Mouse (Mus musculus): ENCODE measurements around the gene Usp29. TPM values are rescaled to one million over a fixed set of nuclear protein-coding genes. Genes with fewer than 3 reads are reported as not detected.
"Not testable (repeated sequence)": the region's sequence is repeated elsewhere in the genome, so short reads cannot be mapped to it uniquely, and the experiment has no call there.

The Usp29 gene
- polyA plus RNA-seq, 1 experiment from 2014 or later, result 16.2 TPM

GRCm38 (mm10) chr7:6883376-6884147 is 153.2 kb downstream of the Usp29 start:
- H3K4me3 ChIP-seq, result no peak overlapping the region
- no peaks in the 10 kb centered on the region for H3K36me3 ChIP-seq
- WGBS, result 81% methylated on average over 8 of the region's 8 CpGs
- no peaks in the 10 kb centered on the region for H3K4me1 ChIP-seq
- H3K9me3 ChIP-seq, result no peaks in the 10 kb centered on the region
- ATAC-seq (ENCODE audit: insufficient number of reproducible peaks, insufficient read depth, low FRiP score, low TSS enrichment), result no peak
- no peaks in the 10 kb centered on the region for H3K27me3 ChIP-seq
- no peak overlapping the region for H3K27ac ChIP-seq
- H3K9ac ChIP-seq, result no peak overlapping the region
- H3K4me2 ChIP-seq (replicated peaks), result no peak overlapping the region

DNA sequence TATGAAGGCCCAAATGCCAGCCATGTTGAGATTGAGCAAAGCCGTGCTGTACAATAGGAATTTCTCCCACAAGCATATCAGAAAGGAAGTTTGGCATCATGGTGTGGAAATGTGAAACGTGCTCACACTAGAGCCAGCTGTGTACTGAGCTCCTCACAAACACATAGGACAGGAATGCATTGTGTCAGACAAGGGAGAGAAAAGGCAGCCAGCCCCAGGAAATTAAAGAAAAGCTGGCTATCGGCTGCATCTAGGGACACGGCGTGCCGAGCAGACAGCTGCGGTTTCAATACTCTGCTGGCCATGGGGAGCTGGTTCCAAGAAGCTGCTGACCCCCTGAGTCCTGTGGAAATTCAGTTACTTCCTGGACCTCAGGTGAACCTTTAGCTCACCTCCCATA is 155.0 kb downstream of the Usp29 start:
- Histone ChIP-seq H3K9me3 (no peaks in the 10 kb centered on the region), H3K27ac (0 out of 2 replicates have a peak overlapping the region, but pooled peaks have one; percentile 30)

GRCm38 (mm10) chr7:6886896-6887295 is 156.5 kb downstream of the Usp29 start:
- no peaks in the 10 kb centered on the region for H3K4me1 ChIP-seq
- no peak for ATAC-seq (ENCODE audit: insufficient number of reproducible peaks, insufficient read depth, low FRiP score, low TSS enrichment)
- no peaks in the 10 kb centered on the region for H3K36me3 ChIP-seq
- no peaks in the 10 kb centered on the region for H3K9me3 ChIP-seq
- H3K4me3 ChIP-seq, result no peak overlapping the region
- no peak overlapping the region for H3K4me2 ChIP-seq (replicated peaks)
- H3K27me3 ChIP-seq, result no peaks in the 10 kb centered on the region
- 98% methylated on average over 1 of the region's 1 CpGs for WGBS
- no peak overlapping the region for H3K9ac ChIP-seq
- no peak overlapping the region for H3K27ac ChIP-seq

More for the DNA sequence above, 155.0 kb downstream of the Usp29 start:
- Histone ChIP-seq H3K9ac (no peak overlapping the region), H3K36me3 (no peaks in the 10 kb centered on the region), H3K4me3 (no peak overlapping the region), H3K27me3 (no peaks in the 10 kb centered on the region), H3K4me1 (no peaks in the 10 kb centered on the region), H3K4me2 (replicated peaks) (no peak overlapping the region)
- WGBS, result 73% methylated on average over 7 of the region's 7 CpGs
- ATAC-seq (ENCODE audit: insufficient number of reproducible peaks, insufficient read depth, low FRiP score, low TSS enrichment), result no peak

DNA sequence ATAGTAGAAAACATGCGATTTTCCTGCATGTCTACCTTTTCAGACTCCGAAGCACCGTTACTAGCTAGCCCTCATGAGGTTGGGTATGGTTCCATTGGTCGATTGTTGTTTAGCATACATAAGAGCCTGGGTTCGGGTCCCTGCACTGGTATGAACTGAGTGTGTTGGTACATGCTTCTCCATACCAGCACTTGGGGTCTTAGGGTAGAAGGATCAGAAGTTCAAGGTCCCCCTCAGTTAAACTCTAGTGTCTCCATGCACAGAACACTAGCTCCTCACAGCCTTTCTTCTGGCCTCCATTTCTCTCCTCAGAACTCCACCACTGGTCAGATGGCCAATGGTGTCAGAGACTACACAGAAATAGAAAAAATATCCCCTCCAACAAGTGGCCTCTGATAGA is 159.5 kb downstream of the Usp29 start:
- Histone ChIP-seq H3K4me1 (no peaks in the 10 kb centered on the region), H3K27ac (no peak overlapping the region), H3K4me3 (no peak overlapping the region), H3K9ac (no peak overlapping the region), H3K27me3 (no peaks in the 10 kb centered on the region), H3K9me3 (no peaks in the 10 kb centered on the region), H3K36me3 (no peaks in the 10 kb centered on the region), H3K4me2 (replicated peaks) (no peak overlapping the region)
- ATAC-seq (ENCODE audit: insufficient number of reproducible peaks, insufficient read depth, low FRiP score, low TSS enrichment), result no peak
- WGBS, result 92% methylated on average over 5 of the region's 5 CpGs

DNA sequence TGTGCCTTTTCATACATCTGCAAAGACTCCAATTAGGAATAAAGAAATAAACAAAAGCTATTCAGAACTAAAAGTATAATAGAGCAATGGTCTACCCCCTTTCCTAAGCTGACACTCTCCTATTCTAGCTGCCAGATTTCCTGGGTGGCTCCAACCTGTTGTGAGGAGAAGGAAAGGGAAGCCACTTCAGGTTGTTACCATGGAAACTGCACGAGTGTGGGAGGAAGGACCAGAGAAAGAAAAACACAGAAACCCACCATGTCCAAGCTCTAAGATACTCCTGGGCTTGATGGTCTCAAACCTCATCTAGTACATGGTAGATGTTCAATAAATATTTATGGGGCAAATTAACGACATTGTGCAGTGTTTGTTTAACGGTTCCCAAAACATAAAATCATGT is 160.8 kb downstream of the Usp29 start:
- H3K4me2 ChIP-seq (replicated peaks), result no peak overlapping the region
- no peaks in the 10 kb centered on the region for H3K36me3 ChIP-seq
- no peak overlapping the region for H3K27ac ChIP-seq
- ATAC-seq (ENCODE audit: insufficient number of reproducible peaks, insufficient read depth, low FRiP score, low TSS enrichment), result no peak
- no peak overlapping the region for H3K9ac ChIP-seq
- 55% methylated on average over 3 of the region's 3 CpGs for WGBS
- H3K27me3 ChIP-seq, result no peaks in the 10 kb centered on the region
- H3K9me3 ChIP-seq, result no peaks in the 10 kb centered on the region
- H3K4me1 ChIP-seq, result no peaks in the 10 kb centered on the region
- H3K4me3 ChIP-seq, result no peak overlapping the region

DNA sequence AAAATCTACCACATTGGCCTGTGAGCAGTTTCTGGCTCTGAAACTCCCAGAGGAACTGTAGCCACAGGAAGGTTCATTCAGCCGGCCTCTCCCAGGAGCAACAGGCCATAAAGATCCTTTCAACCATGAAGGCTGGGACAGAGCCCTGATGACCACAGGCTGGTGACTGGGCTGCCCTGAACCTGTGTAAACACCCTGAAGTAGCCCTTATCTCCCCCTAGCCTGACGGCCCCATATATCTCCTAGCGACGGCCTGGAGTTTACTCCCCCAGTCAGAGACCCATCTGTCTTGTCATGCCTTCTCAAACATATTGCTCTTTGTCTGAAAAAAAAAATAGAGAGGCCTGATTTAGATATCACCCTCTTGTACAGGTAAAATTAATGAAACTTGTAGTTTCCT is 166.6 kb downstream of the Usp29 start:
- 48% methylated on average over 4 of the region's 4 CpGs for WGBS
- not testable (repeated sequence) for H3K4me3 ChIP-seq; H3K4me2 ChIP-seq (replicated peaks); H3K27me3 ChIP-seq; H3K4me1 ChIP-seq; ATAC-seq (ENCODE audit: insufficient number of reproducible peaks, insufficient read depth, low FRiP score, low TSS enrichment); H3K36me3 ChIP-seq; H3K27ac ChIP-seq; H3K9ac ChIP-seq; H3K9me3 ChIP-seq

- Histone ChIP-seq H3K9me3 (no peaks in the 10 kb centered on the region), H3K4me1 (no peaks in the 10 kb centered on the region; the same call in 1 of the 2 replicates), H3K4me2 (replicated peaks) (no peak overlapping the region), H3K27ac (no peak overlapping the region), H3K4me3 (no peak overlapping the region), H3K9ac (no peak overlapping the region), H3K27me3 (no peaks in the 10 kb centered on the region), H3K36me3 (no peaks in the 10 kb centered on the region)
- ATAC-seq (ENCODE audit: insufficient number of reproducible peaks, insufficient read depth, low FRiP score, low TSS enrichment), result no peak
- WGBS, result 95% methylated on average over 7 of the region's 7 CpGs
Observed at GRCm38 (mm10) chr7:6900672-6901071, 170.3 kb downstream of the Usp29 start.

- Histone ChIP-seq H3K36me3 (no peaks in the 10 kb centered on the region), H3K4me3 (no peak overlapping the region), H3K27me3 (no peaks in the 10 kb centered on the region), H3K9ac (no peak overlapping the region), H3K4me2 (replicated peaks) (no peak overlapping the region), H3K27ac (peak overlapping the region; percentile 86), H3K4me1 (no peaks in the 10 kb centered on the region; the same call in 1 of the 2 replicates), H3K9me3 (no peaks in the 10 kb centered on the region)
- 28% methylated on average over 8 of the region's 8 CpGs for WGBS
- peak; percentile 73; the same call in 1 of the 2 replicates for ATAC-seq (ENCODE audit: insufficient number of reproducible peaks, insufficient read depth, low FRiP score, low TSS enrichment)
Observed at GRCm38 (mm10) chr7:6903489-6903888, 173.1 kb downstream of the Usp29 start.

DNA sequence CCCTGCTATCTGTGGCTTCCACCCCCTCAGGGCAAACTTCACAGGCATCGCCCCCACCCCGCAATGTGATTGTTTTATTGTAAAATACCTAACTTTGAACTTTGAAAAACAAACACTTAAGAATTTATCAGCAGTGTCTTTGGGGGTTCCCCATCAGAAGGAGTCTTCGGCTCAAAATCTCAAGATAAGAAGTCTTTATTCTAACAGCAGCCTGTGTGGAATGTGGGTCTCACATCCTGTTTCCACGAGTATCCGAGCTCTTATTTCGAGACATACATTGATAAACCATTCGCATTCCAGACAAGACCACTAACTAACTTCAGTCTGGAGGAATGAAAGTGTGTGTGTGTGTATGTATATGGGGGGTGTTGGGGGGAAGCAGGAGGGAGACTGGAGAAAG is 180.1 kb downstream of the Usp29 start:
- Histone ChIP-seq H3K36me3 (no peaks in the 10 kb centered on the region), H3K9me3 (no peaks in the 10 kb centered on the region), H3K4me3 (no peak overlapping the region), H3K27ac (peak overlapping the region; percentile 76), H3K9ac (no peak overlapping the region), H3K27me3 (no peaks in the 10 kb centered on the region), H3K4me2 (replicated peaks) (no peak overlapping the region), H3K4me1 (peaks cover 42% of the 10 kb centered on the region)
- 22% methylated on average over 7 of the region's 7 CpGs for WGBS
- no peak for ATAC-seq (ENCODE audit: insufficient number of reproducible peaks, insufficient read depth, low FRiP score, low TSS enrichment)

DNA sequence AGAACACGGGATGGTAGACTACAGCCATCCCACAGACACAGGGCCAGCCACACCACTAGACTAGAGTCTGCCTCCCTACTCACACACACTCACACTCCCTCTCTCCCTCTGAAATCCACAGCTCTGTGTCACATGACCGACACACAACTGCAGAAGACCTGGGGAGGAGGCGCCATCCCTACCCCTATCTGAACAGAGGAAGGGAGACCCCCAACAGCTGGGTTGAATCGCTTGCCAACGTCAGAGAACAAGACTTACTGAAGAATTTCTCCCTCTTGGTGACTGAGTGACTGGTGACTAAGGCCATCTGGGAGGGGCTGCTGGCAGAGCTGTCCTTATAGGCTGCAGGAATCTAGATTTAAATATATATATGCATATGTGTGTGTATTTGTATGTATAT is 181.4 kb downstream of the Usp29 start:
- H3K27ac ChIP-seq, result peak overlapping the region; percentile 76
- 66% methylated on average over 5 of the region's 5 CpGs for WGBS
- no peak for ATAC-seq (ENCODE audit: insufficient number of reproducible peaks, insufficient read depth, low FRiP score, low TSS enrichment)

DNA sequence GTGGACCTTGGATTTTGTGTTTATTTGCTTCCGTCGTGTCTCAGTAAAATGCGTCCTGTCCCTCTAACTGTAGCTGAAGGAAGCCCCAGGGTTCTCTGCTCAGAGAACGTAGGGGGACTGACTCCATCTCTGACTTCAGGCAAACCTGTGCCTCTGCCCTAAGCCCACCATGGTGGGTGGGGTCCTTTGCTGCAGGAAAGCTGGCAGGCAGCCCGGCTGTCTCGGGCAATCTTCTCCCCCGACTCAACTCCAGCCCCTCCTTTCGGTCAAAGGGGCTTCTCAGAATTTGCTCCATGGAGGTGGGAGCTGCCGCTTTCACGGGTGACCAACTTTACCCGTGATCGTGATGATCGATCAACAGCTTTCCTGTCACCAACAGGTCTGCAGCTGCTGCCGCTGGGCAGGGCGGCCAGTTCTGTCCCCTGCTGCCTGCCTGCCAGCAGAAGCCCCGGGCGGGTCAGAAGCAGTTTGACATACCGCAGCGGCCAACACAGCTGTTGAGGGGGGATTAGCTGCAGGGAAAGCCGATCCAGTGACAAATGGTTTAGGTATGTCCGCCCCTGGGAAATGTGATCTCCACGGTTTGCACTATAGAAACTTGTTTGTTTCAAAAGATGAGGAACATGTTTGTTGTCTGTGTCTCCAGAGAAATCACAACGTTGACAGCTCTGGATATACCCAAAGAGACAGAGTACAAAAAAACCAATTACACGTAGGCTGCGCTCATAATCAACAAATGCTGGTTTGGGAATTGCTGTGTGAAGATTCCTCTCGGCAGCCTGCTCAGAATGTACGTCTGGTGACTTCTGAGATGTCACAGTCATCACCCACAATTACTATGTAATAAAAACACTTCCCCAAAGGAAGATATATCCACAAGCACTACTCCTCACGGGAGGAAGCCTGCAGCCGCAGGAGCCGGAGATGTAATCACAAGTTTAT is 183.3 kb downstream of the Usp29 start:
- no peaks in the 10 kb centered on the region for H3K27me3 ChIP-seq
- H3K36me3 ChIP-seq, result no peaks in the 10 kb centered on the region
- peaks cover 47% of the 10 kb centered on the region for H3K4me1 ChIP-seq
- H3K9ac ChIP-seq, result peak overlapping the region; percentile 33; the same call in 1 of the 2 replicates
- H3K4me3 ChIP-seq, result peak overlapping the region; percentile 32
- peak; percentile 76 for ATAC-seq (ENCODE audit: insufficient number of reproducible peaks, insufficient read depth, low FRiP score, low TSS enrichment)
- peak overlapping the region; percentile 88 for H3K27ac ChIP-seq
- 5% methylated on average over 30 of the region's 30 CpGs for WGBS
- no peaks in the 10 kb centered on the region for H3K9me3 ChIP-seq
- H3K4me2 ChIP-seq (replicated peaks), result peak overlapping the region; percentile 61

More for the DNA sequence above, 181.4 kb downstream of the Usp29 start:
- Histone ChIP-seq H3K36me3 (no peaks in the 10 kb centered on the region), H3K9me3 (no peaks in the 10 kb centered on the region), H3K4me2 (replicated peaks) (no peak overlapping the region), H3K4me1 (peaks cover 42% of the 10 kb centered on the region), H3K9ac (no peak overlapping the region), H3K4me3 (no peak overlapping the region), H3K27me3 (no peaks in the 10 kb centered on the region)

DNA sequence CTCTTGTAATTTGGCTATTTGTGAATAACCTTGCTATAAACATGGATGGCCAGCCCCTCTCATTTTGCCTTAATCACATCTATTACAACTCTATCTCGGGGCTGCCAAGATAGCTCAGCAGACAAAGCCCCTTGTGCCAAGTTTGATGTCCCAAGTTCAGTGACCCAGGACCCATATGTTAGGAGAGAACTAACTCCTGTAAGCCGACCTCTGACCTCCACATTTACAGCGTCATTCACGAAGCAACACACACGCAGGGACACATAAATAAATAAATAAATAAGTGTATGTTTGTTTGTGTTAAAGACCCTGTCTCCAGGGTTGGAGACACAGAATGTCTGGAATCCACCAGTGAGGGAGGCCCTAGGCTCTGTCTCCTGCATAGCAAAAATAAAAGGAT is 186.7 kb downstream of the Usp29 start:
- H3K9ac ChIP-seq, result no peak overlapping the region
- H3K27ac ChIP-seq, result no peak overlapping the region
- no peak for ATAC-seq (ENCODE audit: insufficient number of reproducible peaks, insufficient read depth, low FRiP score, low TSS enrichment)
- no peaks in the 10 kb centered on the region for H3K27me3 ChIP-seq
- WGBS, result 40% methylated on average over 5 of the region's 5 CpGs
- no peak overlapping the region for H3K4me2 ChIP-seq (replicated peaks)
- H3K36me3 ChIP-seq, result no peaks in the 10 kb centered on the region
- H3K4me1 ChIP-seq, result peaks cover 30% of the 10 kb centered on the region
- no peak overlapping the region for H3K4me3 ChIP-seq
- H3K9me3 ChIP-seq, result no peaks in the 10 kb centered on the region
